Mouse (Mus musculus) liver, embryonic 12.5 days (tissue): Measurements from ENCODE around the gene Hsd3b1. TPM values are rescaled to one million over a fixed set of nuclear protein-coding genes. Genes with fewer than 3 reads are reported as not detected.

Experiments used
- polyA plus RNA-seq: library from polyadenylated mRNA; unstranded; fragments of >200 nt; fragmentation: Nextera tagmentation; extraction: Ambion mirVana; gene quantifications from 2 replicates; pipeline ENCODE4 v1.2.1, GENCODE M21; 2016

The Hsd3b1 gene
- polyA plus RNA-seq, 1 experiment from 2014 or later: 11.7 TPM

Other genes with a start within 250 kb of the Hsd3b1 start
- 0.07 TPM in 1 of 2 replicates, not detected in the other for gene Hsd3b5, start 229.5 kb downstream of the Hsd3b1 start, polyA plus RNA-seq
- gene Hsd3b2, start 135.3 kb downstream of the Hsd3b1 start, polyA plus RNA-seq: not detected in 2 replicates
- gene Hsd3b3, start 96.7 kb downstream of the Hsd3b1 start, polyA plus RNA-seq: 0.10 and 0.26 TPM in 2 replicates
- 45.7 and 53.1 TPM in 2 replicates for gene Hsd3b6, start 45.4 kb downstream of the Hsd3b1 start, polyA plus RNA-seq
- 0.71 and 0.88 TPM in 2 replicates for gene Hao2, start 33.4 kb upstream of the Hsd3b1 start, polyA plus RNA-seq